Mouse (Mus musculus) lung, postnatal 10 days (tissue): ENCODE data around the gene B3glct.

Experiments used
- DNase-seq: peaks from one replicate; pipeline ENCODE4 v3.0.0; 2021

Gene B3glct

GRCm38 (mm10) chr5:149753073-149753472 is 75.0 kb downstream of the B3glct start:
- DNase-seq, result no peak

DNA sequence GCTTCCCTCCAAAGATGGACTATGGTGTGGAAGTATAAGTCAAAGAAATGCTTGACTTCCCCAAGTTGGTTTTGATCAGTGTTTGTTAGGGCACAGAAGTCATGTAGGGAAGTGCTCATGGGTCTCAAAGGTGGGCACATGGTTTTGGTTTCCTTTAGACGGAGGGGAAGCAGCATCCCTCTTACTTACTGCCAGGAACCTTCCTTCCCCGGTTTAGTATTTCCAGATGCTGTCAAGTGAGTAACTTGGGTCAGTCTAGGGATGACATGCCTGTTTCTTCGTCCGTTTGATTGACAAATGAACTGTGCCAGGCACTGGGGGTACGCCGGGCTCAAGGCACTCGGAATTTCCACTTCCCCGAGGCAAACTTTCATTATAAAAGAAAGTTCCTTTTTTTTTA is 89.1 kb downstream of the B3glct start:
- no peak for DNase-seq

DNA sequence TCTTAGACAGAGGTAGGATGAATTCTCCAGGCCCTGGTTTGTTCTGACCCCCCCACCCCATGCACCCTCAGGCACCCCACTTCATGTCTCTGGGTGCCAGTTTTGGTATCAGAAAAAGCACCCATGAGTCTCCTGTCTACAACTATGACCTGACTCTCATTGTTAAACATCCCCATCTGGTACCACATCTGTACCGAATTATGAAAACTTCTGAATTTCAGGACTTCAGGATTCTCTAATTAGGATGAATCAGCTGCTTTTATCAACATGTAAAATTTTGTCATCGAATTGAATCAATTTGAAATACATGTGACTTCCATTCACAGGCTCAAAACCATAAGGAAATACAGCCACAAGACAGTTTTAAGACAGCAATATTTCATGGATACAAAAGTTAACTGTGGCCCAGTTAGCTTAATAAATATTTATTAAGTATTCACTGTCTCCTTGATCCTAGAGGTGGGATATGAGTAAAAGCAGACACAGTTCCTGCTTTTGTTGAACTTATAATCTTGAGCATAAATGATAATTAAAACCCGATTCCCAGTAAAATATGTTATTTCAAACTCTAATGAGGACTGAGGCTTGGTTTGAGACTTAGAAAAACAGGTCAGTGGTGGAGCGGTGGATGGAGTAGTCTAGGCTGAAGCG is 89.7 kb downstream of the B3glct start:
- no peak for DNase-seq

DNA sequence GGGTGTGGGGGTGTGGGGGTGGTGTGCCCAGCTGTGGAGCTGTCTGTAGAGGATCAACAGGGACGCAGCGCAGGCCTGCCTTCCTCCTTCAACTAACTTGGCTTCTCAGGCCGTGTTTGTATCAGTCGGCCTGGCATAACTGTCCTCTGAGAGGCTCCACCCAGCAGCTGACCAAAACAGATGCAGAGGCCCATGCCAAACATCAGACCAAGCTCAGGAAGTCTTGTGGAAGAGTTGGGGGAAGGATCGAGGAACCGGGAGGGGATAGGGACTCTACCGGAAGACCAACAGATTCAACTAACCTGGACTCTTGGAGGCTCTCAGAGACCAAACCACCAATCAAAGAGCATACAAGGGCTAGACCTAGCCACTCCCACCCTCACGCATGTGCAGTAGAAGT is 91.6 kb downstream of the B3glct start:
- no peak for DNase-seq

DNA sequence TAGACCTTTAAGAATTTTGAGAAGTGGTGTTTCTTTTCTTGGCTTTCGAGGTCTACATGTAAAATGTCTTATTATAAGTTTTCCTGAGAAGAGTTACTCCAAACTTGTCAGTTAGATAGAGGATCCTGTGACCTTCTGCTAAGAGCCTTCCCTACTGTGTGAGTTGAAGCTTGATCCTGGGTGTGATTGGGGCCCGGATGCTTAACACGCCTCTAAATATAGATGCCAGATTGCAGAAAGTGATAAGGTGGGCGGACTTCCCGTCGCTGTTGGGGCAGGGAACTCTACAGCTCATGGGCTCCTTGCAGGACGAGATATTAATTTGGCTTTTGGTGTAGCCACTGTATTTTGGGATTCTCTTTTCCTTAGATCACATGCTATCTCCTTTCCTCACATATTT is 98.0 kb downstream of the B3glct start:
- DNase-seq, result no peak

DNA sequence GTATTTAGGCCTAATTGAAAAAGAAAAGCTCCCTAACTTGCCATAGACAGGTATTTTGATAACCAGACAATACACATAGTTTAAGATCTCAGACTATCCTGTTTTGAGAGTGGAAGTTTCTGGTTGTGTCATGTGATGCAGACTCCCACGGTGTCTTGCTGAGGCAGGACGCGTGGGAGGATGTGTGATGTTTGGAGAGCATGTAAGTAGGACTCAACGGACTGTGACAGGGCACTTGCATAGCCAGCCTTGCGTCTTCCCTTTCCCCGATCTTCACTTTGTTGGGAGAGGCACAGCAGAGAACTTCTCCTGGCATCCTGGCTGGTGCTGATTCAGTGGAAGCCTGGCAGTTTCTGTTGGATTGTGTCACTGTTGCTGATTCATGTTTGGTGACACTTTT is 101.7 kb downstream of the B3glct start:
- no peak for DNase-seq

- DNase-seq, result no peak
Observed at GRCm38 (mm10) chr5:149780411-149780810, 102.4 kb downstream of the B3glct start.

- DNase-seq, result no peak
Observed at GRCm38 (mm10) chr5:149790087-149790486, 112.1 kb downstream of the B3glct start.

DNA sequence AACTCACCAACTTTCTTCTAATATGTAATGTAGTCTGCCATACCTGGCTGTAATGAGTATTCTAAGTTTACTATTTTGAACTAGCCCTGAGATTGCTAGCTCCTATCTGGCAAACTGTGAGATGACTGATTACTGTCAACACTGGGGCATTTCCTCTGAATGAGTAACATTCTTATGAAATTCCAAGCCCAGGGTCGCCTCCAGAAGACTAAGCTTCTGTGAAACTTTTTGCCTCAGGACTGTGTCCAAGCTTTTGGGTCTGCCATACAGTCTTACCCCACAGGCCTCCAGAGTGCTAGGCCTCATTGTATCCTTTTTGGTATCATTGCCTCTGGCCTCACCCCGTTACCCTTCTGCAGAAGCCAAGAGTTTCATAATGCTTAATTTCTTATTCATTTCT is 132.0 kb downstream of the B3glct start:
- no peak for DNase-seq

GRCm38 (mm10) chr5:149811835-149812234 is 133.8 kb downstream of the B3glct start:
- no peak for DNase-seq
